Mouse (Mus musculus): ENCODE measurements around the gene Gsdma.
"Not testable (repeated sequence)": the region's sequence is repeated elsewhere in the genome, so short reads cannot be mapped to it uniquely, and the experiment has no call there.

- not testable (repeated sequence) for TF ChIP-seq CTCF (IDR thresholded peaks at IDR 0.05; ENCODE audit: low read depth, low read length); POLR2A (IDR thresholded peaks at IDR 0.05; ENCODE audit: insufficient read depth, low read length)
Measured at GRCm38 (mm10) chr11:98624381-98624780, 39.8 kb upstream of the Gsdma start.

Data from ES-Bruce4 (cell line).